Mouse (Mus musculus) adrenal gland, postnatal 4 days (tissue): ENCODE measurements around the gene Ccdc91. TPM values are rescaled to one million over a fixed set of nuclear protein-coding genes. Genes with fewer than 3 reads are reported as not detected.
A peak's percentile ranks its signal among the peaks of the same experiment; 100 is the strongest.

ENCODE experiments used
- DNase-seq, 2 experiments: peaks; one replicate each; pipeline ENCODE4 v3.0.0; 2021 to 2022; ENCODE audit warnings: low spot score in 2 of 2, mixed read lengths in 2 of 2
- total RNA-seq, 2 experiments: library from RNA; stranded (reverse); gene quantifications; 2 replicates each; pipeline ENCODE4 v1.2.3; 2021

Ccdc91 gene
- total RNA-seq, 2 experiments from 2014 or later: 29.9 to 34.1 TPM

- no peak for DNase-seq
Measured at GRCm38 (mm10) chr6:147560436-147560835, 84.8 kb downstream of the Ccdc91 start.

GRCm38 (mm10) chr6:147569246-147569645, 93.6 kb downstream of the Ccdc91 start:
- DNase-seq: no peak

- DNase-seq: no peak
Measured at GRCm38 (mm10) chr6:147573137-147573536, 97.5 kb downstream of the Ccdc91 start.

- no peak for DNase-seq
Measured at GRCm38 (mm10) chr6:147574454-147575182, 99.0 kb downstream of the Ccdc91 start.

GRCm38 (mm10) chr6:147575183-147575784, 99.7 kb downstream of the Ccdc91 start:
- no peak for DNase-seq

GRCm38 (mm10) chr6:147587675-147588074, 112.0 kb downstream of the Ccdc91 start:
- DNase-seq: no peak

GRCm38 (mm10) chr6:147606666-147607065, 131.0 kb downstream of the Ccdc91 start:
- DNase-seq: no peak

GRCm38 (mm10) chr6:147607613-147608012, 132.0 kb downstream of the Ccdc91 start:
- no peak for DNase-seq

- no peak for DNase-seq
Measured at GRCm38 (mm10) chr6:147615306-147615705, 139.7 kb downstream of the Ccdc91 start.

GRCm38 (mm10) chr6:147623142-147623541, 147.5 kb downstream of the Ccdc91 start:
- no peak for DNase-seq

GRCm38 (mm10) chr6:147636464-147636863, 160.8 kb downstream of the Ccdc91 start:
- no peak for DNase-seq

GRCm38 (mm10) chr6:147643875-147644274, 168.2 kb downstream of the Ccdc91 start:
- DNase-seq: no peak

GRCm38 (mm10) chr6:147644391-147644790, 168.8 kb downstream of the Ccdc91 start:
- DNase-seq: no peak

GRCm38 (mm10) chr6:147646401-147646968, 170.9 kb downstream of the Ccdc91 start:
- no peak for DNase-seq

- DNase-seq: no peak
Measured at GRCm38 (mm10) chr6:147658025-147658424, 182.4 kb downstream of the Ccdc91 start.

- DNase-seq: no peak
Measured at GRCm38 (mm10) chr6:147660718-147661117, 185.1 kb downstream of the Ccdc91 start.

- DNase-seq: no peak
Measured at GRCm38 (mm10) chr6:147661841-147662240, 186.2 kb downstream of the Ccdc91 start.

GRCm38 (mm10) chr6:147662610-147663009, 187.0 kb downstream of the Ccdc91 start:
- no peak for DNase-seq

- peak; percentile 13 to 44 for DNase-seq
Measured at GRCm38 (mm10) chr6:147664339-147664738, 188.7 kb downstream of the Ccdc91 start.

- DNase-seq: no peak
Measured at GRCm38 (mm10) chr6:147671366-147671765, 195.7 kb downstream of the Ccdc91 start.

GRCm38 (mm10) chr6:147672481-147672880, 196.9 kb downstream of the Ccdc91 start:
- no peak for DNase-seq

- DNase-seq: no peak
Measured at GRCm38 (mm10) chr6:147675022-147675733, 199.6 kb downstream of the Ccdc91 start.
